In genomic region chr1:154883596-154884191, GRCm38 (mm10) we compare ENCODE assay signal across 7 mouse cellular contexts. TPM values are rescaled to one million over a fixed set of nuclear protein-coding genes. Genes with fewer than 3 reads are reported as not detected.
DNase-seq lines count a peak whose midpoint lies in the region; ATAC-seq and TF ChIP-seq lines count a peak whose summit lies in the region.

No protein-coding gene starts in this region.

- no peaks in the 10 kb centered on the region for H3K36me3 ChIP-seq in lung, postnatal 0 days (ENCODE audit: insufficient read depth, low read length)
- H3K36me3 ChIP-seq in forebrain, embryonic 12.5 days (replicated peaks): no peaks in the 10 kb centered on the region
- H3K36me3 ChIP-seq in liver, embryonic 15.5 days (replicated peaks): no peaks in the 10 kb centered on the region

- no peak for TF ChIP-seq CTCF in lung, postnatal 0 days (IDR thresholded peaks at IDR 0.05)

- peak overlapping the region; percentile 68 for H3K4me2 ChIP-seq in lung, postnatal 0 days (replicated peaks; ENCODE audit: low read depth, low read length)
- H3K4me2 ChIP-seq in forebrain, embryonic 12.5 days: peak overlapping the region; percentile 83
- peak overlapping the region; percentile 44 for H3K4me2 ChIP-seq in liver, embryonic 15.5 days

- H3K9me3 ChIP-seq in lung, postnatal 0 days (ENCODE audit: low read length): no peaks in the 10 kb centered on the region
- no peaks in the 10 kb centered on the region for H3K9me3 ChIP-seq in forebrain, embryonic 12.5 days
- H3K9me3 ChIP-seq in liver, embryonic 15.5 days (replicated peaks): no peaks in the 10 kb centered on the region

- H3K27me3 ChIP-seq in lung, postnatal 0 days (replicated peaks; ENCODE audit: insufficient read depth, low read length): no peaks in the 10 kb centered on the region
- peaks cover 39% of the 10 kb centered on the region for H3K27me3 ChIP-seq in forebrain, embryonic 12.5 days
- peaks cover 42% of the 10 kb centered on the region for H3K27me3 ChIP-seq in liver, embryonic 15.5 days

- TF ChIP-seq EP300 in lung, postnatal 0 days (IDR thresholded peaks at IDR 0.05): no peak

- H3K27ac ChIP-seq in lung, postnatal 0 days (ENCODE audit: low read length): no peak overlapping the region
- H3K27ac ChIP-seq in forebrain, embryonic 12.5 days: no peak overlapping the region
- H3K27ac ChIP-seq in liver, embryonic 15.5 days (replicated peaks): no peak overlapping the region

- H3K4me1 ChIP-seq in lung, postnatal 0 days (ENCODE audit: insufficient read depth, low read depth, low read length): peaks cover 7% of the 10 kb centered on the region
- H3K4me1 ChIP-seq in forebrain, embryonic 12.5 days: peaks cover 45% of the 10 kb centered on the region
- H3K4me1 ChIP-seq in liver, embryonic 15.5 days (replicated peaks): no peaks in the 10 kb centered on the region

- no peak overlapping the region for H3K9ac ChIP-seq in lung, postnatal 0 days (replicated peaks; ENCODE audit: low read depth)
- H3K9ac ChIP-seq in forebrain, embryonic 12.5 days: peak overlapping the region; percentile 56
- no peak overlapping the region for H3K9ac ChIP-seq in liver, embryonic 15.5 days

- WGBS in lung, postnatal 0 days: 5% methylated on average over 18 of the region's 18 CpGs
- 5% methylated on average over 18 of the region's 18 CpGs for WGBS in forebrain, embryonic 12.5 days
- WGBS in liver, embryonic 15.5 days (ENCODE audit: insufficient replicate concordance): 6% methylated on average over 18 of the region's 18 CpGs

- no peak for DNase-seq in lung, postnatal 0 days (ENCODE audit: low spot score)
- no peak for DNase-seq in lung, adult 18-20 months
- DNase-seq in adrenal gland, adult 18-20 months (ENCODE audit: low spot score in 2 of 2): no peak
- no peak for DNase-seq in urinary bladder, postnatal 14 days (ENCODE audit: low spot score)
- DNase-seq in kidney, adult 18-20 months: no peak

- peak overlapping the region; percentile 40 for H3K4me3 ChIP-seq in lung, postnatal 0 days (ENCODE audit: low read depth, low read length)
- peak overlapping the region; percentile 45 for H3K4me3 ChIP-seq in forebrain, embryonic 12.5 days (replicated peaks)
- no peak overlapping the region for H3K4me3 ChIP-seq in liver, embryonic 15.5 days (replicated peaks)

- no peak for ATAC-seq in lung, postnatal 0 days
- ATAC-seq in forebrain, embryonic 12.5 days (ENCODE audit: low FRiP score): no peak
- no peak for ATAC-seq in liver, embryonic 15.5 days (ENCODE audit: insufficient read depth)

RNA-seq across cellular contexts. Expression of gene Cacna1e, which starts 0.6 kb away (rescaled TPM):
- 0.19 and 0.29 TPM in 2 replicates for polyA plus RNA-seq in lung, postnatal 0 days (2015; fragmentation: Nextera tagmentation; extraction: Ambion mirVana)
- 2.2 and 3.2 TPM in 2 replicates for polyA plus RNA-seq in forebrain, embryonic 12.5 days (2016; fragmentation: Nextera tagmentation; extraction: Ambion mirVana)
- 0.02 and 0.08 TPM in 2 replicates for polyA plus RNA-seq in liver, embryonic 15.5 days (2015; fragmentation: Nextera tagmentation; extraction: Ambion mirVana)
- total RNA-seq in adrenal gland, adult 18-20 months (2021): under 1 TPM; 0.03 to 0.13 TPM
